Mouse (Mus musculus): Measurements from ENCODE around the gene Tmem150a. TPM values are rescaled to one million over a fixed set of nuclear protein-coding genes. Genes with fewer than 3 reads are reported as not detected.
A peak's percentile ranks its signal among the peaks of the same experiment; 100 is the strongest.

The Tmem150a gene
- polyA plus RNA-seq (2012; rRNA removed): 171 and 189 TPM in 2 replicates

- H3K4me1 ChIP-seq (ENCODE audit: control insufficient read depth, insufficient read depth, low read length): peaks cover 38% of the 10 kb centered on the region; the same call in 1 of the 2 replicates
- peak; percentile 95 for DNase-seq
- no peaks in the 10 kb centered on the region for H3K27me3 ChIP-seq (replicated peaks; ENCODE audit: control insufficient read depth, insufficient read depth, low read length)
- under 1% methylated on average over 69 of the region's 71 CpGs for WGBS
- peaks cover 4% of the 10 kb centered on the region; the same call in 1 of the 2 replicates for H3K36me3 ChIP-seq (ENCODE audit: control insufficient read depth, insufficient read depth, low read length)
- H3K27ac ChIP-seq (ENCODE audit: insufficient read depth, low read depth, low read length): peak within 1 kb of the TSS; percentile 96
- peak within 1 kb of the TSS; percentile 73 for H3K4me3 ChIP-seq (ENCODE audit: insufficient read depth, low read depth, low read length)
- TF ChIP-seq POLR2A (IDR thresholded peaks at IDR 0.05; ENCODE audit: low read depth, low read length) (no peak), CTCF (conservative IDR thresholded peaks at IDR 0.05; ENCODE audit: insufficient read depth, insufficient read length, low read depth, low read length) (peak; percentile 29; the same call in 1 of the 2 replicates)
These were observed at the start of gene Tmem150a for GRCm38 (mm10) chr6:72355066-72355911. Gene Tmem150a, plus strand, starts transcription at chr6:72355447.

GRCm38 (mm10) chr6:72312198-72312597 lies 43.0 kb upstream of the Tmem150a start:
- H3K4me1 ChIP-seq (ENCODE audit: control insufficient read depth, insufficient read depth, low read length): no peaks in the 10 kb centered on the region; the same call in 1 of the 2 replicates
- no peak overlapping the region for H3K27ac ChIP-seq (ENCODE audit: insufficient read depth, low read depth, low read length)
- no peak for DNase-seq
- TF ChIP-seq CTCF (conservative IDR thresholded peaks at IDR 0.05; ENCODE audit: insufficient read depth, insufficient read length, low read depth, low read length): no peak
- no peak for TF ChIP-seq POLR2A (IDR thresholded peaks at IDR 0.05; ENCODE audit: low read depth, low read length)
- no peaks in the 10 kb centered on the region for H3K27me3 ChIP-seq (replicated peaks; ENCODE audit: control insufficient read depth, insufficient read depth, low read length)
- WGBS: 85% methylated on average over 3 of the region's 3 CpGs
- no peak overlapping the region for H3K4me3 ChIP-seq (ENCODE audit: insufficient read depth, low read depth, low read length)
- no peaks in the 10 kb centered on the region for H3K36me3 ChIP-seq (ENCODE audit: control insufficient read depth, insufficient read depth, low read length)

- Histone ChIP-seq H3K27me3 (replicated peaks; ENCODE audit: control insufficient read depth, insufficient read depth, low read length) (no peaks in the 10 kb centered on the region), H3K27ac (ENCODE audit: insufficient read depth, low read depth, low read length) (no peak overlapping the region), H3K36me3 (ENCODE audit: control insufficient read depth, insufficient read depth, low read length) (no peaks in the 10 kb centered on the region), H3K4me3 (ENCODE audit: insufficient read depth, low read depth, low read length) (no peak overlapping the region), H3K4me1 (ENCODE audit: control insufficient read depth, insufficient read depth, low read length) (no peaks in the 10 kb centered on the region; the same call in 1 of the 2 replicates)
- 84% methylated on average over 11 of the region's 11 CpGs for WGBS
- DNase-seq: no peak
- no peak for TF ChIP-seq POLR2A (IDR thresholded peaks at IDR 0.05; ENCODE audit: low read depth, low read length)
These were observed 42.0 kb upstream of the Tmem150a start for GRCm38 (mm10) chr6:72313124-72313867.

- H3K4me3 ChIP-seq (ENCODE audit: insufficient read depth, low read depth, low read length): no peak overlapping the region
- TF ChIP-seq POLR2A (IDR thresholded peaks at IDR 0.05; ENCODE audit: low read depth, low read length) (no peak), CTCF (conservative IDR thresholded peaks at IDR 0.05; ENCODE audit: insufficient read depth, insufficient read length, low read depth, low read length) (no peak)
- H3K27me3 ChIP-seq (replicated peaks; ENCODE audit: control insufficient read depth, insufficient read depth, low read length): no peaks in the 10 kb centered on the region
- H3K36me3 ChIP-seq (ENCODE audit: control insufficient read depth, insufficient read depth, low read length): 0 out of 2 replicates have a peak, but pooled peaks cover 3% of the 10 kb centered on the region
- H3K4me1 ChIP-seq (ENCODE audit: control insufficient read depth, insufficient read depth, low read length): no peaks in the 10 kb centered on the region; the same call in 1 of the 2 replicates
- DNase-seq: no peak
- no peak overlapping the region for H3K27ac ChIP-seq (ENCODE audit: insufficient read depth, low read depth, low read length)
- 83% methylated on average over 2 of the region's 2 CpGs for WGBS
These were observed 39.9 kb upstream of the Tmem150a start for GRCm38 (mm10) chr6:72315384-72315783.

GRCm38 (mm10) chr6:72316044-72316443 lies 39.2 kb upstream of the Tmem150a start:
- no peak for DNase-seq
- H3K27me3 ChIP-seq (replicated peaks; ENCODE audit: control insufficient read depth, insufficient read depth, low read length): no peaks in the 10 kb centered on the region
- H3K4me3 ChIP-seq (ENCODE audit: insufficient read depth, low read depth, low read length): no peak overlapping the region
- 0 out of 2 replicates have a peak, but pooled peaks cover 3% of the 10 kb centered on the region for H3K36me3 ChIP-seq (ENCODE audit: control insufficient read depth, insufficient read depth, low read length)
- 66% methylated on average over 1 of the region's 1 CpGs for WGBS
- no peaks in the 10 kb centered on the region; the same call in 1 of the 2 replicates for H3K4me1 ChIP-seq (ENCODE audit: control insufficient read depth, insufficient read depth, low read length)
- no peak overlapping the region for H3K27ac ChIP-seq (ENCODE audit: insufficient read depth, low read depth, low read length)
- TF ChIP-seq POLR2A (IDR thresholded peaks at IDR 0.05; ENCODE audit: low read depth, low read length) (no peak), CTCF (conservative IDR thresholded peaks at IDR 0.05; ENCODE audit: insufficient read depth, insufficient read length, low read depth, low read length) (no peak)

GRCm38 (mm10) chr6:72318440-72318839 lies 36.8 kb upstream of the Tmem150a start:
- no peak overlapping the region for H3K27ac ChIP-seq (ENCODE audit: insufficient read depth, low read depth, low read length)
- H3K36me3 ChIP-seq (ENCODE audit: control insufficient read depth, insufficient read depth, low read length): peaks cover 3% of the 10 kb centered on the region; the same call in 1 of the 2 replicates
- TF ChIP-seq CTCF (conservative IDR thresholded peaks at IDR 0.05; ENCODE audit: insufficient read depth, insufficient read length, low read depth, low read length) (no peak), POLR2A (IDR thresholded peaks at IDR 0.05; ENCODE audit: low read depth, low read length) (no peak)
- WGBS: 79% methylated on average over 5 of the region's 5 CpGs
- no peaks in the 10 kb centered on the region for H3K27me3 ChIP-seq (replicated peaks; ENCODE audit: control insufficient read depth, insufficient read depth, low read length)
- no peak for DNase-seq
- H3K4me3 ChIP-seq (ENCODE audit: insufficient read depth, low read depth, low read length): no peak overlapping the region
- H3K4me1 ChIP-seq (ENCODE audit: control insufficient read depth, insufficient read depth, low read length): no peaks in the 10 kb centered on the region; the same call in 1 of the 2 replicates
